Mouse (Mus musculus) stomach, embryonic 14.5 days (tissue): ENCODE measurements around the gene Btrc. TPM values are rescaled to one million over a fixed set of nuclear protein-coding genes. Genes with fewer than 3 reads are reported as not detected.
"Not testable (repeated sequence)": the region's sequence is repeated elsewhere in the genome, so short reads cannot be mapped to it uniquely, and the experiment has no call there.

Experiments used
- ATAC-seq: fragments of 200-750 bp; cut with Nextera tagmentation; 2 replicates; pipeline ENCODE4 v1.8.0; 2017; ENCODE audit warnings: low read depth, moderate TSS enrichment; ENCODE audit not compliant: insufficient number of reproducible peaks, insufficient read depth, low FRiP score
- H3K27ac ChIP-seq: fragments of 300-500 bp; sonication (generic); 2 replicates; pipeline ENCODE4 v1.5.1; 2014; ENCODE audit warnings: mild to moderate bottlenecking, low read length, moderate library complexity, mixed read lengths
- H3K27me3 ChIP-seq: fragments of 300-500 bp; sonication (generic); 2 replicates; pipeline ENCODE4 v1.6.1; 2014; ENCODE audit warnings: low read length, control low read depth, mixed read lengths; ENCODE audit not compliant: control insufficient read depth, insufficient read depth
- H3K36me3 ChIP-seq: fragments of 300-500 bp; sonication (generic); 2 replicates; pipeline ENCODE4 v1.6.1; 2014; ENCODE audit warnings: mild to moderate bottlenecking, control low read depth, low read length, moderate library complexity, mixed read lengths; ENCODE audit not compliant: control insufficient read depth, insufficient read depth
- H3K4me1 ChIP-seq: fragments of 300-500 bp; sonication (generic); 2 replicates; pipeline ENCODE4 v1.6.1; 2014; ENCODE audit warnings: low read length, control low read depth, mixed read lengths; ENCODE audit not compliant: control insufficient read depth, insufficient read depth
- H3K4me2 ChIP-seq: fragments of 300-500 bp; sonication (generic); replicated peaks from 2 replicates; pipeline ENCODE4 v1.6.1; 2014; ENCODE audit warnings: low read depth, low read length, control low read depth
- H3K4me3 ChIP-seq: fragments of 300-500 bp; sonication (generic); 2 replicates; pipeline ENCODE4 v1.5.1; 2014; ENCODE audit warnings: low read depth, low read length, control low read depth
- H3K9ac ChIP-seq: fragments of 300-500 bp; sonication (generic); replicated peaks from 2 replicates; pipeline ENCODE4 v1.6.1; 2014; ENCODE audit warnings: low read depth, mild to moderate bottlenecking, control low read depth, low read length, moderate library complexity, mixed read lengths
- H3K9me3 ChIP-seq: fragments of 300-500 bp; sonication (generic); 2 replicates; pipeline ENCODE4 v1.6.1; 2016; ENCODE audit warnings: low read depth, low read length, control low read depth; ENCODE audit not compliant: control insufficient read depth
- WGBS: fragments of 180-500 bp; shearing (Covaris S2); extraction: QIAGEN DNeasy Blood & Tissue Kit; methylation state at CpG from one replicate; pipeline ENCODE4 v1.1.7; 2014; 5-methylcytosine and 5-hydroxymethylcytosine counted together
- polyA plus RNA-seq: library from polyadenylated mRNA; unstranded; fragments of >200 nt; fragmentation: Nextera tagmentation; extraction: Ambion mirVana; gene quantifications from 2 replicates; pipeline ENCODE4 v1.2.1, GENCODE M21; 2014

Gene Btrc
- polyA plus RNA-seq, 1 experiment from 2014 or later = 52.1 TPM

GRCm38 (mm10) chr19:45544925-45545321, 181.4 kb downstream of the Btrc start:
- under 1% methylated on average over 30 of the region's 30 CpGs for WGBS
- Histone ChIP-seq H3K27ac (no peak overlapping the region), H3K4me2 (peak overlapping the region; percentile 96), H3K36me3 (no peaks in the 10 kb centered on the region), H3K9ac (peak overlapping the region; percentile 30; the same call in 1 of the 2 replicates), H3K4me3 (peak overlapping the region; percentile 33), H3K9me3 (no peaks in the 10 kb centered on the region), H3K4me1 (peaks cover 8% of the 10 kb centered on the region; the same call in 1 of the 2 replicates), H3K27me3 (0 out of 2 replicates have a peak, but pooled peaks cover 10% of the 10 kb centered on the region)
- ATAC-seq = peak; percentile 62

GRCm38 (mm10) chr19:45548196-45548595, 184.7 kb downstream of the Btrc start:
- not testable (repeated sequence) for H3K9ac ChIP-seq, H3K4me3 ChIP-seq, H3K4me2 ChIP-seq, H3K27ac ChIP-seq, ATAC-seq, H3K9me3 ChIP-seq, H3K27me3 ChIP-seq, H3K36me3 ChIP-seq
- H3K4me1 ChIP-seq = peaks cover 12% of the 10 kb centered on the region

GRCm38 (mm10) chr19:45549128-45549915, 185.8 kb downstream of the Btrc start:
- Histone ChIP-seq H3K27ac (no peak overlapping the region), H3K36me3 (no peaks in the 10 kb centered on the region; the same call in 1 of the 2 replicates), H3K4me3 (no peak overlapping the region), H3K4me1 (peaks cover 12% of the 10 kb centered on the region), H3K9ac (no peak overlapping the region), H3K4me2 (no peak overlapping the region), H3K9me3 (no peaks in the 10 kb centered on the region), H3K27me3 (0 out of 2 replicates have a peak, but pooled peaks cover 4% of the 10 kb centered on the region)
- ATAC-seq = no peak
- 71% methylated on average over 23 of the region's 23 CpGs for WGBS

- Histone ChIP-seq H3K4me1 (peaks cover 12% of the 10 kb centered on the region), H3K9me3 (no peaks in the 10 kb centered on the region), H3K27me3 (0 out of 2 replicates have a peak, but pooled peaks cover 4% of the 10 kb centered on the region), H3K27ac (no peak overlapping the region), H3K4me3 (no peak overlapping the region), H3K36me3 (peaks cover 5% of the 10 kb centered on the region), H3K4me2 (no peak overlapping the region), H3K9ac (no peak overlapping the region)
- WGBS = 71% methylated on average over 4 of the region's 4 CpGs
- no peak for ATAC-seq
Measured at GRCm38 (mm10) chr19:45549948-45550347, 186.4 kb downstream of the Btrc start.

- Histone ChIP-seq H3K36me3 (peaks cover 5% of the 10 kb centered on the region), H3K4me3 (no peak overlapping the region), H3K27me3 (no peaks in the 10 kb centered on the region), H3K4me2 (no peak overlapping the region), H3K27ac (0 out of 2 replicates have a peak overlapping the region, but pooled peaks have one; percentile 0), H3K4me1 (peaks cover 12% of the 10 kb centered on the region), H3K9ac (no peak overlapping the region), H3K9me3 (no peaks in the 10 kb centered on the region)
- WGBS = 26% methylated on average over 6 of the region's 6 CpGs
- ATAC-seq = peak; percentile 76; the same call in 1 of the 2 replicates
Measured at GRCm38 (mm10) chr19:45552187-45552586, 188.7 kb downstream of the Btrc start.

GRCm38 (mm10) chr19:45554136-45554535, 190.6 kb downstream of the Btrc start:
- Histone ChIP-seq H3K4me1 (peaks cover 12% of the 10 kb centered on the region), H3K4me3 (no peak overlapping the region), H3K4me2 (no peak overlapping the region), H3K27me3 (no peaks in the 10 kb centered on the region), H3K27ac (no peak overlapping the region), H3K36me3 (peaks cover 5% of the 10 kb centered on the region), H3K9me3 (no peaks in the 10 kb centered on the region), H3K9ac (no peak overlapping the region)
- WGBS = 90% methylated on average over 11 of the region's 11 CpGs
- ATAC-seq = no peak; the same call in 1 of the 2 replicates

- peak within 1 kb of the TSS; percentile 73 for H3K4me3 ChIP-seq
- H3K9ac ChIP-seq = peak within 1 kb of the TSS; percentile 64
- H3K9me3 ChIP-seq = no peaks in the 10 kb centered on the region
- H3K36me3 ChIP-seq = no peaks in the 10 kb centered on the region
- peak; percentile 85 for ATAC-seq
- under 1% methylated on average over 29 of the region's 35 CpGs for WGBS
- peak within 1 kb of the TSS; percentile 69; the same call in 1 of the 2 replicates for H3K27ac ChIP-seq
- no peaks in the 10 kb centered on the region for H3K27me3 ChIP-seq
- H3K4me2 ChIP-seq = peak within 1 kb of the TSS; percentile 94
- peaks cover 12% of the 10 kb centered on the region; the same call in 1 of the 2 replicates for H3K4me1 ChIP-seq
Measured at GRCm38 (mm10) chr19:45560153-45560890, 196.8 kb downstream of the Btrc start, which contains the start of the genes Poll and Gm17018. TSS of gene Poll (minus strand) at chr19:45560531. TSS of gene Gm17018 (plus strand) at chr19:45560615.

GRCm38 (mm10) chr19:45565925-45566715, 202.6 kb downstream of the Btrc start:
- Histone ChIP-seq H3K4me3 (no peak overlapping the region), H3K9ac (no peak overlapping the region), H3K27me3 (no peaks in the 10 kb centered on the region), H3K27ac (peak overlapping the region; percentile 39; the same call in 1 of the 2 replicates), H3K9me3 (no peaks in the 10 kb centered on the region), H3K36me3 (no peaks in the 10 kb centered on the region), H3K4me1 (peaks cover 28% of the 10 kb centered on the region), H3K4me2 (no peak overlapping the region)
- ATAC-seq = no peak
- 43% methylated on average over 15 of the region's 15 CpGs for WGBS
